Mouse (Mus musculus) thymus, postnatal 4 days (tissue): ENCODE measurements at regions not wholly inside any gene's neighbourhood (a gene's known extent, or its start where the extent isn't known, plus 50 kb on each side); places are given as distances from the start of the nearest gene placed in this dataset.

Experiments
- DNase-seq: peaks from one replicate; pipeline ENCODE4 v3.0.0; 2021

DNA sequence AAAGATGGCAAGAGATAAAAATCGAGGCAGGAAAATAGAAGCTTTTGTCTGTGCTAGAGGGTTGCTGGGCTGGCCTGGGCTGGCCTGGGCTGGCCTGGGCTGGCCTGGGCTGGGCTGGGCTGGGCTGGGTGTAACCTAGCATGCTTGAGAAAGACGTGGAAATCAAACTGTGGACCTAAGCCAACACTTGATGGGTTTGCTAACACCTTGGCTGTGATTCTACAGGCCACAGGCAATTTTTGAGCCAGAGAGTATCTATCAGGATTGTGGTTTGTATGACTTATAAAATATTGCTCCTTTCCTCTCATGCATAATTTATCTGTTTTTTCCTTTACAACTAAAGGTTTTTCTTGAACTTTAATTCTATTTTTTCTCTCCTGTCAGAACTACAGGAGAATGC, 417.3 kb upstream of the Ccnh start:
- no peak for DNase-seq

DNA sequence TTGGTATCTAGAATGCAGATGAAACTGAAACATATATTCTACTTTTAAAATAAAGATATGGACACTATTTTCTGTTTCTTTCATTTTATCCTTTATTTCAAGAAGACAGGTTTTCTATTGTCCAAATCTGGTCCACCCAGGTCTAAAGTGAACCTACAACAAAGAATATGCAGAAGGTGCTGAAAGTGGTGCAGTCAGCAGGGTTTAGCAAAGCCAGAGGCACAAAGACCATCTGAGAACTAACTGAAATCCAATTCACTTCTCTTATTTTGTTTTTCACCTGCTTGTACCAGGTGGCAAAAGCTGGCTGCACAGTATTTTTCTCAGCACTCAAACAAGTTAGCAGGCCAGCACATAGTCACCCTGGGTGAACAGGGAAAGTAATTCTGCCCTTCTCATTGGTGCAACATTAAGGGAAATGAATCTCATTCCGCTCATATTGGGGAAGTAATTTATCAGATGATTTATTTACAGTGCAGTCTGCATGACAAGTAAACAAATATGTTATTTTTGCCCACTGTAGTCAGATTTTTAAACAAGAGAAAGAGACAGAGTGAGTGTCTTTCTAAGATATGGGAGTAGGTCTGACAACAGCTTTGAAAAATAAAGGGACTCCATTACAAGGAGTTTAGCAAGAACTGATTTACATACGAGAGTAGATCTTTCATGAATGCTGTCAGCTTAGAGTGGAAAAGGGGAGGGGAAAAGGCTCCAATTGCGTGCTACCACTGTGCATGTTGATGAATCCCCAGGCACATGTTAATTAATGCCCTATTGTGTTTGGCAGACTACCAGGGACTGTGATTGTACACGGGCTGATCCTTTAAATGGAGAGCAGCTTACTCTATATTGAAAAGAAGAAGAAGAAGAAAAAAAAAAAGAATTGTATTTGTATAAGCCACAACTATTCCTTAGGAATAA, 405.9 kb upstream of the Ccnh start:
- DNase-seq = no peak

DNA sequence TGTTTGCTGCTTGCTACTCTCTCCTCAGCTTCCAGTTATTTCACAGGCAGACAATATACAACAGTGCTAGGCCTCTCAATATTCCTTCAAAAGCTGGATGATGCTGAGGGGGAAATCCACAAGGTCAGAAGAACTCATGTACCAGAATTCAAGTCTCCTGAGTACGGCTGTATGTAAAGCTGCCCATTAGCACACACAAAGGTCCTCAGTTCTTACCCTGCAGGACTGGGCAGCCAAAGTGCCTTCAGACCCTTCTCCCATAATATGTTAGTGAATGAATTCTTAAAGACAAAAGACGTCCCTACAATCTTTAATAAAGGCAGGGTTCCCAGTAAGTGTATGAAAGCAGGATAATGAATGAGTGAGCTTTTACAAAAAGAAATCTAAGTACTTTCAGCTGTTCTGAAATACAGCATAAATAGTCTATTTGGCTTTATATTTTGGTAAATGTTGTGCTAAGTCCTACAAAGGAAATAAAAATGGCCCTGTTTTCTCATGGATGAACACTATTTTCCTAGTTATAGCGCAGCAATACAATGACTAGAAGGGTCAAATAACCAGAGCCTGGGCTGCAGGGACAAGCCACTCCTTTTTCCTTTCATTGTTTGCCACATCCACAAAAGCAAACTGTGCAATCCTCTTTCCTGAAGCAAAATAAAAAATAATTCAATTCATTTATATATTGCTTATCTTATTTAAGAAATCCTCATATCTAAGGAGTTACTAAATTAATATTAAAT, 384.8 kb upstream of the Ccnh start:
- DNase-seq = no peak

DNA sequence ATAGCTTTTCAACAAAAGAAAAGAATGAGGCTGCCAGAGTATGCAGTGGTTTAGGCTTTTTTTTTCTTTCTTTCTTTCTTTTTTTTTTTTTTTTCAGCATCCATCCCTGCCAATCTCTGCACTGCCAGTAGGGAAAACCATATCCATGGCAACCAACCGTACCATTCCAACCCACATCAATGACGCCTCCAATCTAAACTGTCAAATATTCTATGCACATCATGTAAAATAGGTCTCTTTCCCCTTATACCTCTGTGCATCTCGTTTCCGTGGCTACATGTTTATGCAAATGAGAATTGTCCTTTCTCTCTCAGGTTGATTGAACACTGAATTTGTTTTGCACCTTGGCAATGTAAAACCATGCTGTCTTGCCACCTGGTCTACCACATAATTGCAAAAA, 384.0 kb upstream of the Ccnh start:
- no peak for DNase-seq

DNA sequence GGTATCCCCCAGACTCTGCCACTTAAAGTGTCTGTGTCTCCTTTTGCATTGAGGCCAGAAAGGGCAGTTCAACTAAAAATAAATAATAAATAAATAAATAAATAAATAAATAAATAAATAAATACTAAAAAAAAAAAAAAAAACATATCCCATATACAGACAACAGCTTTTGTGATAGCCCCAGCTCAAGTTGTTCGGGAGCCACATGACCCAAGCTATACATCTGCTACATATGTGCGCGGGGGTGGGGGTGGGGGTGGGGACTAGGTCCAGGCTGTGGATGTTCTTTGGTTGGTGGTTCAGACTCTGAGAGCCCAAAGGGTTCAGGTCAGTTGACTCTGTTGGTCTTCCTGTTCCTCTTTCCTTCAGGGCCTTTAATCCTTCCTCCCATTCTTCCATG, 379.6 kb upstream of the Ccnh start:
- no peak for DNase-seq
